Mouse (Mus musculus) embryonic facial prominence, embryonic 12.5 days (tissue): ENCODE data around the gene Slc16a3. TPM values are rescaled to one million over a fixed set of nuclear protein-coding genes. Genes with fewer than 3 reads are reported as not detected.

Experiments used
- ATAC-seq: fragments of 200-750 bp; cut with Nextera tagmentation; 2 replicates; pipeline ENCODE4 v1.8.0; 2017; ENCODE audit not compliant: insufficient number of reproducible peaks, insufficient read depth, low FRiP score, low TSS enrichment
- H3K27ac ChIP-seq: fragments of 300-500 bp; sonication (generic); 2 replicates; pipeline ENCODE4 v1.5.1; 2016; ENCODE audit warnings: mild to moderate bottlenecking
- H3K27me3 ChIP-seq: fragments of 300-500 bp; sonication (generic); 2 replicates; pipeline ENCODE4 v1.6.1; 2016; ENCODE audit warnings: mild to moderate bottlenecking, moderate library complexity
- H3K36me3 ChIP-seq: fragments of 300-500 bp; sonication (generic); 2 replicates; pipeline ENCODE4 v1.6.1; 2016; ENCODE audit warnings: mild to moderate bottlenecking
- H3K4me1 ChIP-seq: fragments of 300-500 bp; sonication (generic); 2 replicates; pipeline ENCODE4 v1.6.1; 2016
- H3K4me2 ChIP-seq: fragments of 300-500 bp; sonication (generic); replicated peaks from 2 replicates; pipeline ENCODE4 v1.6.1; 2016; ENCODE audit warnings: mild to moderate bottlenecking, moderate library complexity
- H3K4me3 ChIP-seq: fragments of 300-500 bp; sonication (generic); 2 replicates; pipeline ENCODE4 v1.5.1; 2016; ENCODE audit warnings: mild to moderate bottlenecking
- H3K9ac ChIP-seq: fragments of 300-500 bp; sonication (generic); 2 replicates; pipeline ENCODE4 v1.6.1; 2016; ENCODE audit warnings: mild to moderate bottlenecking, moderate library complexity
- H3K9me3 ChIP-seq: fragments of 300-500 bp; sonication (generic); 2 replicates; pipeline ENCODE4 v1.6.1; 2016; ENCODE audit warnings: mild to moderate bottlenecking, moderate library complexity
- WGBS: fragments of 180-500 bp; shearing (Covaris S2); methylation state at CpG from one replicate; pipeline ENCODE4 v1.1.7; 2016; 5-methylcytosine and 5-hydroxymethylcytosine counted together
- polyA plus RNA-seq: library from polyadenylated mRNA; unstranded; fragments of >200 nt; fragmentation: Nextera tagmentation; extraction: Ambion mirVana; gene quantifications from 2 replicates; pipeline ENCODE4 v1.2.1, GENCODE M21; 2016

Slc16a3 gene
- polyA plus RNA-seq, 1 experiment from 2014 or later = 46.9 TPM

DNA sequence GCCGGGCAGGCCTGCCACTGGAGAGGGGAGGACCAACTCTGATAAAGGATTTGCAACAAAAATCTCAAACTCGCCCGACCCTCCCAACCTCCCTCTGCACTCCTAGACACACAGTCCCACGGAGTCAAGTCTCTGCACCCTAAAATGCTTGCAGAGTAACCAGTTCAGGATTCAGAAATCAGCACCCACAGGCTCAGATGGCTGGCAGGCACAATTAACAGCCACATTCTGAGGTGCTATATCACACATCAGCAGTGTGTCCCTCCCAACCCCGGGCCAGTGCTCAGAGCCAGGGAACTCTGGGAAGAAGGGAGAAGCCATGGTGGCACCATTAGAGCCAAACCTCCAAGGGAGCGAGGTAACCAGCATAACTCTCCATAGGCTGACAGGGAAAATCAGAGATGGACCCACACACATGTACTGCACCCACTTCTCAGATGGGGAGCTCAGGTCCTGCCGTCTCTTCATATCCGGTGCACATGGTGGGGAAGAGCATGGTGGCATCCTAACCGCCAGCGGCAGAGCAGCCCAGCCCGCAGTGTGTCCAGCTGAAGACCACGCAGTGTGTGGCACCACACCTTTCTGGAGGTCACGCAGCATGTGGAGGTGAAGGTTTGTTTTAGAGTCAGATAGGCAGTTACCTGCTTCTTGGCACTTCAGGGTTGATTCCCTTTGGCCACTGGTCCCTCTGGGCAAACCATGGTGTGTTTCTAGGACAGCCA is 13.9 kb downstream of the Slc16a3 start:
- no peak for ATAC-seq
- H3K4me1 ChIP-seq = peaks cover 7% of the 10 kb centered on the region; the same call in 1 of the 2 replicates
- H3K9me3 ChIP-seq = no peaks in the 10 kb centered on the region
- no peak overlapping the region for H3K27ac ChIP-seq
- no peaks in the 10 kb centered on the region for H3K27me3 ChIP-seq
- H3K4me2 ChIP-seq = no peak overlapping the region
- 92% methylated on average over 13 of the region's 13 CpGs for WGBS
- peaks cover 89% of the 10 kb centered on the region for H3K36me3 ChIP-seq
- no peak overlapping the region for H3K4me3 ChIP-seq
- H3K9ac ChIP-seq = no peak overlapping the region

DNA sequence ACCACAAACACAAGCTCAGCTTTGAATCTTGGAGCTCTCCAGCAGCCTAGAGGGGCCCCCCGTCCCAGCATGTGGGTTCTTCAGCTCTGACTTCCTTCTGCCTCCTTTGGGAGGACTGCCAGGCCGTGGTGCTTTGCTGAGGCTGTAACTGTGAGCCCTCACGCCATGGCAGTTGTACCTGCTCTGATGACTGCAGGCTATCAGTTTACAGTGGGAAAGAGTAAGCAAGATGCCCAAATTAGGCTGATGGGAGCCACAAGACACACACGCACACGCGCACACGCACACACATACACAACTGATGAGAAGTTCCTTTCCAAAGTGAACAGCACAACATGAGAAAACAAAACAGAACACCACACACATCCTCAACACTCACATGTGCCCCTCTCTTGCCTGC is 14.6 kb downstream of the Slc16a3 start:
- H3K36me3 ChIP-seq = peaks cover 90% of the 10 kb centered on the region
- H3K27me3 ChIP-seq = no peaks in the 10 kb centered on the region
- no peak overlapping the region for H3K27ac ChIP-seq
- ATAC-seq = no peak
- H3K4me2 ChIP-seq = no peak overlapping the region
- no peak overlapping the region for H3K4me3 ChIP-seq
- peaks cover 7% of the 10 kb centered on the region; the same call in 1 of the 2 replicates for H3K4me1 ChIP-seq
- no peaks in the 10 kb centered on the region for H3K9me3 ChIP-seq
- WGBS = 86% methylated on average over 7 of the region's 7 CpGs
- H3K9ac ChIP-seq = no peak overlapping the region

DNA sequence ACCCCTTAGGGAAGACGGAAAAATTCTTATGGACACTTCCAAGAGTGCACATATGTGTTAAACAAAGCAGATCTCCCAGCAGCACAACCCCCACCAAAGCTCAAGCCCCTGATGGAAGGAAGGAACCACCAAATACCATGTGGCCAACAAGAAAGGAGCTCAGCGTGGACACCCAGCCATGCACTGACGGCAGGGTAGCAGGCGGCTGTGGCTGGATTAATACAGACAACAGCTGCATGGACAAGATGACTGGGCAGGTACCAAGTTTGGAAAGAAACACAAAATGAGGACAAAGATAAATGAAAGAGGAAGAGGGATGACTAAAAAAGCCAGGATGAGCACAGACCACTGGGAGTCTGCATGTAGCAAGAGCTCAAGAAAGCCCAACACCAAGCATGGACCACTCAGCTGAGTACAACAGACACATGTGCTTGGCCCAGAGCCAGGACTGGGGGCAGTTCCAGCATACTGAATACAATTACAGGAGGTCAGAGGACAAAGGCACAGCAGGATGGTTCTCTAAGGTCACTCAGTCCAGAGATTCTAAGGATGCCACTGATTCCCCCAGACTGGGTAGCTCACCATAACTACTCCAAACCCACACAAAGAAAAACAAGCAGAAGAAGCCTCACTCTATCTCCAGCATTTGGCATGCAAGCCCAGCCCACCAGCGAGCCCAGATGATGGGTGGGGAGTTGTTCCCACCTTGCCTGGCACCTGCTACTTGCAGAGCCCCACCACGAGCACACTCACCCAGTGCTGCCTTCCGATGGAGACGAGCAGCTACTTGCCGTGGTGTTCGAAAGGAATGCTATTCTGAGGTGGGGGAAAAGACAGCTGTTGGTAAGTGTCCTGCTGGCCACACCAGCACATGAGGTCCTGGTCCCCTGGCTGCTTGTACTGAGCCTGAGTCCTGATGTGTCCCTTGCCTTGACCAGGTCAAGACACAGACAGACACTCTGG is 16.2 kb downstream of the Slc16a3 start:
- no peak overlapping the region for H3K27ac ChIP-seq
- H3K9me3 ChIP-seq = no peaks in the 10 kb centered on the region
- H3K27me3 ChIP-seq = no peaks in the 10 kb centered on the region
- 83% methylated on average over 10 of the region's 10 CpGs for WGBS
- peaks cover 94% of the 10 kb centered on the region for H3K36me3 ChIP-seq
- ATAC-seq = no peak
- no peak overlapping the region for H3K9ac ChIP-seq
- H3K4me1 ChIP-seq = peaks cover 3% of the 10 kb centered on the region; the same call in 1 of the 2 replicates
- H3K4me3 ChIP-seq = no peak overlapping the region
- H3K4me2 ChIP-seq = no peak overlapping the region

DNA sequence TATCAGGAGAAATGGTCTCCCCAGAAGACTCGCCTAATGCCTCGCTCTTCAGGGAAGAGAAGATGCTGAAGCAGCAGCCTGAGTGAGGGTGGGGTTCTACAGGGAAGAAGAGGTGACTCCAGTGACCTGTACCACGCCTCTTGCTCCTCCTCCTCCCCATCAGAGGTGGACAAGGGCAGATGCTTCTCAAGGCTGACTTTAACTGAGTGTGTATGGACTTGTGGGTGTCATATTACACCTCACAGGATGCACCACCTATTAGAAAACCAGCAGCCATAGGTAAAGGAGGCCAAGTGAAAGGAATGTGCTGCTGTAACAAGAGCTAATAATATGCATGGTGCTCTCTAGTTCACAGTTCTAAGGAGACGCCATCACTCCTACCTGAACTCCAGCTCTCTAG is 17.3 kb downstream of the Slc16a3 start:
- Histone ChIP-seq H3K4me1 (peaks cover 3% of the 10 kb centered on the region; the same call in 1 of the 2 replicates), H3K4me3 (no peak overlapping the region), H3K27me3 (no peaks in the 10 kb centered on the region), H3K4me2 (no peak overlapping the region), H3K27ac (no peak overlapping the region), H3K9me3 (no peaks in the 10 kb centered on the region), H3K36me3 (peaks cover 99% of the 10 kb centered on the region), H3K9ac (no peak overlapping the region)
- 74% methylated on average over 4 of the region's 4 CpGs for WGBS
- ATAC-seq = no peak

DNA sequence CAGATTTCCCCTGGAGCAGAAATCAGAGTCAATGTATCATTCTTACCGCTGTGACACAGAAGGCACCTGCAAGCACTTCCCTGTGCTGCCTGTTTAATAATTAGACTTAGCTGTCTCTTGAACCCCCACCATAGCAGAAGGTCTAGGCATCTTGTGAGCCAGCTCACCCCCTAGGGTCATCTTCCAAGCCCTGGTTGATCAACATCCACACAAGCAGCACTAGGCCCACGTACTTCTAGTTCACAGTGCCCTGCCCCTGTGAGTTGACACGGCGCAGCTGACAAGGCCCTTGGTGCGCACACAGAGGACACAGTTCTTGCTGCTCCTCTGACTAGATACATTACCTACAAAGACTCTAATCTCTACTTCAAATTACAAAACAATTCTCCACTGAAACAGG is 21.5 kb downstream of the Slc16a3 start:
- no peaks in the 10 kb centered on the region for H3K9me3 ChIP-seq
- no peak overlapping the region for H3K27ac ChIP-seq
- H3K4me2 ChIP-seq = no peak overlapping the region
- peaks cover 3% of the 10 kb centered on the region; the same call in 1 of the 2 replicates for H3K4me1 ChIP-seq
- WGBS = 93% methylated on average over 5 of the region's 5 CpGs
- no peak overlapping the region for H3K4me3 ChIP-seq
- ATAC-seq = no peak
- H3K36me3 ChIP-seq = peaks cover 98% of the 10 kb centered on the region
- H3K27me3 ChIP-seq = no peaks in the 10 kb centered on the region
- no peak overlapping the region for H3K9ac ChIP-seq

DNA sequence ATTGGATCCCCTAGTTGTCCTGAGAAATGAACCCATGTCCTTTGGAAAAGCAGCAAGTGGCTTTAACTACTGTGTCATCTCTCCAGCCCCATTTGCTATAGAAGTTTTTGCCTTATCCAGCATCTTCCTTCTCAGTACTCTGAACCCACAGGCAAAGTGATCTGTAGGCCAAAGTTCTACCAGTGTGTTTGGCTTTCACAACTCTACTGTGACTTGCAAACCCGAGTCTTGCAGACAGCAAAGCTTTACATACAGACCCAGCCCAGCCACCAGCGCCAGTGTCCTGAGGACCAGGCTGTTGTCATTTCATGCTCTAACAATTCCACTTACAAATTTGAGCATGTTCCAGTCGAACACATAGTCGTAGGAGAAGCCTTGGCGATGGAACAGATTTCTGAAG is 23.0 kb downstream of the Slc16a3 start:
- WGBS = 91% methylated on average over 5 of the region's 5 CpGs
- no peak overlapping the region for H3K27ac ChIP-seq
- H3K27me3 ChIP-seq = no peaks in the 10 kb centered on the region
- no peaks in the 10 kb centered on the region for H3K9me3 ChIP-seq
- ATAC-seq = no peak
- no peak overlapping the region for H3K4me2 ChIP-seq
- H3K4me1 ChIP-seq = peaks cover 3% of the 10 kb centered on the region; the same call in 1 of the 2 replicates
- peaks cover 94% of the 10 kb centered on the region for H3K36me3 ChIP-seq
- no peak overlapping the region for H3K9ac ChIP-seq
- no peak overlapping the region for H3K4me3 ChIP-seq

DNA sequence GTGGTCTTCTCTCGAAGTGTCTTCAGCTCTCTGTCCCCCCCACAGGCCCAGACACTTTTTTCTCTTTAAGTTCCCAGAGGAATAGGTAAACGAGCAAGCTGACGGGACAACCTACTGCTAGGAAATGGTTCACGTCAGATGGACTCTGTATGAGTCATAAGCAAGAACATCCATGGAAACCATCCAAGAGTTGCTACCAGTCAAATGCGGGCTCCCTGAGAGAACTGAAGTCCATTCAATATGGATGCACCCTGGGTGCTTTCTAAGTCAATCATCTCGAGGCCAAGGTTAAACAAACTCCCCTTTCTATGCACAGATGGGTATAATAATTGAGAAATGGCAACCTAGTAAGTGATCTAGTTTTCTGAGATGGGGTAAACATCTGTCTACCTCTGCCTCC is 25.0 kb downstream of the Slc16a3 start:
- H3K27me3 ChIP-seq = no peaks in the 10 kb centered on the region
- no peaks in the 10 kb centered on the region for H3K4me1 ChIP-seq
- H3K9me3 ChIP-seq = no peaks in the 10 kb centered on the region
- WGBS = 86% methylated on average over 6 of the region's 6 CpGs
- peaks cover 93% of the 10 kb centered on the region for H3K36me3 ChIP-seq
- no peak overlapping the region for H3K4me2 ChIP-seq
- H3K4me3 ChIP-seq = no peak overlapping the region
- H3K27ac ChIP-seq = no peak overlapping the region
- H3K9ac ChIP-seq = no peak overlapping the region
- no peak for ATAC-seq

DNA sequence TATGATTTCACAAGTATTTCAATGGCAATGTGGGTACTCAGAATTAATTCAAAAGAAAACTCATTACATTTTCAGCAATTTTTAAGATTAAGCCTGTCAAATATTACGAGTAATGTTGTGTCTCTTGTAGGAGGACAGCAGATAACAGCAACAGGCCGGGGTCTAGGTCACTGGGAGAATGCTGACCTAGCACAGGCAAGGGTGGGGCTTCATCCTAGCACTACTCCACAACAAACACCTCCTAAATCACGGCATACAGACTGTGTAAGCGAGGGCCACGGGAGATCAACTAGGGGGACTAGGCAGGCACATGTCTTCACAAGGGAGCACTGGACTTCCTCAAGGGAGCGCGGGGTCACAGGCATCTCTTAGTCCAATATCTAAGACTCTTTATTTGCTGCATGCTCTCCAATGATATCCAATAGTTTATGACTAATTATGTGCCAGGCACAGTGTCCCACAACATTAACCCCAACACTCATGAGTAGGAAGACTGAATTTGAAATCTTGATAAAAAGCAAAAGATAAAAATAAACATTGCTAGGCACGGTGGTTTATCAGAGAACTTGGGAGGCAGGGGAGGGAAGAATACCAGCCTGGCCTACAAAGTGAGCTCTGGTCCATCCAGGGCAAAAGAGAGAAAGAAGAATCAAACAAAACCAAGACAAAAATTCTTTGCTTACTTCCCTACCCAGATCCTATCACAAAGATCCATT is 31.6 kb downstream of the Slc16a3 start:
- WGBS = 87% methylated on average over 8 of the region's 8 CpGs
- peaks cover 84% of the 10 kb centered on the region for H3K36me3 ChIP-seq
- ATAC-seq = no peak
- no peak overlapping the region for H3K9ac ChIP-seq
- no peak overlapping the region for H3K4me2 ChIP-seq
- H3K27ac ChIP-seq = no peak overlapping the region
- H3K9me3 ChIP-seq = no peaks in the 10 kb centered on the region
- H3K4me1 ChIP-seq = no peaks in the 10 kb centered on the region
- no peaks in the 10 kb centered on the region for H3K27me3 ChIP-seq
- no peak overlapping the region for H3K4me3 ChIP-seq

DNA sequence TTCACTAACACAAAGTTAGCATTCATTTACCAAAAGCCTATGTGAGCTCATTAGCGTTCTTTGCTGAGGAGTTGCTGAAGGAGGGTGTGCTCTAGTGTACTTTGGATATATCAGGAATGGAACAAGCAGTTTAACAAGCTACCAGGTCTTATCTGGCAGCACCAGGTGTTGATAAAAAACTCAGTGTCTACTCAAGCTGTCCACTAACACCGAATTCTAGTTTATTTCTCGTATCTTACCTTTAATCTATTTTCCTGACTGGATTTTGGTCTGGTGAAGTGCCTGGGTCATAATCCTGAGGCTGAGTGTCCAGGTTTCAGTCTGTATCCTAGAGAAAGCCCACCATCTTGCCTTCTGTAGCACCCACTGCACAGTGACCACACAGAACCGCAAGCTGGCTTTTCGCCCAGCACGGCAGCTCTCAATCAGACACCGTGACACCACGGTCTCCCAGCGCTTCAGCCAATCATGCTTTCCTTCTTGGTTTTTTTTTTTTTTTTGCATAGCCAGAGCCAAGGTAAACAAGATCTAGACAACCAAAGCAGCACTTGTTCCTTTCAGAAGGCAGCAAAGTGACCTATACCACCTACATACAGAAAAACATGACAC is 32.3 kb downstream of the Slc16a3 start:
- Histone ChIP-seq H3K9me3 (no peaks in the 10 kb centered on the region), H3K4me3 (no peak overlapping the region), H3K4me2 (no peak overlapping the region), H3K27ac (no peak overlapping the region), H3K4me1 (no peaks in the 10 kb centered on the region), H3K36me3 (peaks cover 81% of the 10 kb centered on the region), H3K9ac (no peak overlapping the region), H3K27me3 (no peaks in the 10 kb centered on the region)
- 88% methylated on average over 9 of the region's 9 CpGs for WGBS
- ATAC-seq = no peak

DNA sequence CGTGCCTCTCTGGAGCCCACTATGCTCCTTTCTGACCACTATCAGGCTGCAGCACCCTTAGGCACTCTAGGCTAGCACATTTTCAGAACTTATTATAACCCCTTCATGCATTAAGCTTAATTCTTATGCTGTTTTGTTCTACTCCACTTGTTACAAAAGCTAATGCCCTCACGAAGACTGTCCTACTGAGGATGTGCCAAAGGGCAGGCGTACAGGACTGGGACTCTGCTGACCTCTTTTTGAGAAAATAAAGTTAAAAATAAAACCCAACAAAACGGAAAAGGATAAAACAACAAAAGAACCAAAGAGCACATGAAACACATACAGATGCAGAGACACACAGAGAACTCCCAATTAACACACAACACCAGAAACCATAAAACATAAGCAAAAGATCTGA is 33.4 kb downstream of the Slc16a3 start:
- Histone ChIP-seq H3K9me3 (no peaks in the 10 kb centered on the region), H3K4me1 (no peaks in the 10 kb centered on the region), H3K4me2 (no peak overlapping the region), H3K4me3 (no peak overlapping the region), H3K9ac (no peak overlapping the region), H3K27me3 (no peaks in the 10 kb centered on the region), H3K27ac (no peak overlapping the region), H3K36me3 (peaks cover 83% of the 10 kb centered on the region)
- 92% methylated on average over 4 of the region's 4 CpGs for WGBS
- no peak for ATAC-seq

DNA sequence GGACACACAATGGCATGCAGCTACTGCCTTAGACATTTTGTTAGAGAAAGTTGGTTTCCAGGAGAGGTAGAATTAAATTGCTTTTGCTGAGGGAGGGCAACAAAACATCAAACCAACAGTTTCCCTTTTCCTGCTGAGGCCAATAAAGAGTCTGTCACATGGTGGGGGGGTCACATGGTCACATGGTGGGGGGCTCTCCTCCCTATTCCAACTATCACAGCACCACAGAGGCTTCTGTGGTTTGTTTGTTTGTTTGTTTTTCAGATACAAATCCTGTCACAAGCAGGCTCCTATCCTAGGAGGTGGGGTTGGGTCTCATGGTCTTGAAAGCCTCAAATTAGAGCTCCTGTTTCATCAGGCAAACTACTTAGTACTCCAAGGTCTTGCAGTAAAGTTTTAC is 34.2 kb downstream of the Slc16a3 start:
- Histone ChIP-seq H3K4me1 (no peaks in the 10 kb centered on the region), H3K27ac (no peak overlapping the region), H3K27me3 (no peaks in the 10 kb centered on the region), H3K4me3 (no peak overlapping the region), H3K36me3 (peaks cover 75% of the 10 kb centered on the region), H3K9me3 (no peaks in the 10 kb centered on the region), H3K4me2 (no peak overlapping the region), H3K9ac (no peak overlapping the region)
- ATAC-seq = no peak
